8 mouse cellular contexts compared by ENCODE assay signal in genomic region chr2:153494293-153494811, GRCm38 (mm10). TPM values are rescaled to one million over a fixed set of nuclear protein-coding genes. Genes with fewer than 3 reads are reported as not detected.
DNase-seq lines count a peak whose midpoint lies in the region; ATAC-seq lines count a peak whose summit lies in the region.

No protein-coding gene starts in this region.

- WGBS in liver, embryonic 11.5 days: 5% methylated on average over 9 of the region's 9 CpGs

- peak overlapping the region; percentile 97 for H3K27ac ChIP-seq in liver, embryonic 11.5 days (ENCODE audit: low read depth, low read length)

- peaks cover 79% of the 10 kb centered on the region for H3K4me1 ChIP-seq in liver, embryonic 11.5 days (replicated peaks; ENCODE audit: control insufficient read depth, insufficient read depth, low read length)

- H3K27me3 ChIP-seq in liver, embryonic 11.5 days (replicated peaks; ENCODE audit: control insufficient read depth, insufficient read depth, low read length): no peaks in the 10 kb centered on the region

- peak overlapping the region; percentile 79 for H3K9ac ChIP-seq in liver, embryonic 11.5 days (ENCODE audit: low read depth, low read length)

- peak overlapping the region; percentile 30 for H3K4me3 ChIP-seq in liver, embryonic 11.5 days (ENCODE audit: low read depth, low read length)

- no peaks in the 10 kb centered on the region for H3K36me3 ChIP-seq in liver, embryonic 11.5 days (ENCODE audit: control insufficient read depth, insufficient read depth, low read length)

- peak overlapping the region; percentile 98 for H3K4me2 ChIP-seq in liver, embryonic 11.5 days

- H3K9me3 ChIP-seq in liver, embryonic 11.5 days (ENCODE audit: control insufficient read depth, low read length): no peaks in the 10 kb centered on the region

- peak; percentile 31 for DNase-seq in retina, postnatal 1 day
- DNase-seq in retina, embryonic 14.5 days (ENCODE audit: low spot score): no peak
- peak; percentile 86 for DNase-seq in cerebellum, adult 9-11 months
- DNase-seq in frontal cortex, postnatal 36 days (ENCODE audit: low spot score in 2 of 2): peak; percentile 71 to 73
- DNase-seq in liver, embryonic 11.5 days (ENCODE audit: low spot score): peak; percentile 58
- DNase-seq in right cerebral cortex, postnatal 25 days: peak; percentile 63
- no peak for DNase-seq in kidney, adult 11 months
- no peak for DNase-seq in lung, adult 18-20 months

- ATAC-seq in liver, embryonic 11.5 days (replicated peaks; ENCODE audit: low FRiP score): peak; percentile 16

RNA-seq across cellular contexts. Expression of gene 4930404H24Rik, which starts 1.8 kb away (rescaled TPM):
- not detected in 2 replicates for polyA plus RNA-seq in liver, embryonic 11.5 days (2014; fragmentation: Nextera tagmentation; extraction: Ambion mirVana)

RNA-seq across cellular contexts. Expression of gene Nol4l, which starts 35.4 kb away (rescaled TPM):
- polyA plus RNA-seq in liver, embryonic 11.5 days (2014; fragmentation: Nextera tagmentation; extraction: Ambion mirVana): 14.1 and 15.8 TPM in 2 replicates

Comparison
In these comparisons a context has a peak if more than half of its experiments do, and no peak if none do; other contexts are left out.
1. DNase-seq: peak in retina, postnatal 1 day (single experiment), cerebellum, adult 9-11 months (single experiment), frontal cortex, postnatal 36 days (2 of 2), liver, embryonic 11.5 days (single experiment) and right cerebral cortex, postnatal 25 days (single experiment); none in retina, embryonic 14.5 days (single experiment), kidney, adult 11 months (single experiment) and lung, adult 18-20 months (0 of 2).